Mouse (Mus musculus) olfactory bulb, adult 2 months (tissue): ENCODE results near the gene Tcf7.

Experiments used
- CTCF ChIP-seq: fragments of 200-500 bp; IDR thresholded peaks from 2 replicates; pipeline ENCODE4 v1.5.1; 2012; ENCODE audit warnings: low read depth, mild to moderate bottlenecking, low read length, moderate library complexity; ENCODE audit not compliant: insufficient read depth
- POLR2A ChIP-seq: fragments of 200-500 bp; IDR thresholded peaks from 2 replicates; pipeline ENCODE4 v1.6.1; 2012; ENCODE audit warnings: mild to moderate bottlenecking, low read depth, low read length, moderate library complexity; ENCODE audit not compliant: insufficient read depth

DNA sequence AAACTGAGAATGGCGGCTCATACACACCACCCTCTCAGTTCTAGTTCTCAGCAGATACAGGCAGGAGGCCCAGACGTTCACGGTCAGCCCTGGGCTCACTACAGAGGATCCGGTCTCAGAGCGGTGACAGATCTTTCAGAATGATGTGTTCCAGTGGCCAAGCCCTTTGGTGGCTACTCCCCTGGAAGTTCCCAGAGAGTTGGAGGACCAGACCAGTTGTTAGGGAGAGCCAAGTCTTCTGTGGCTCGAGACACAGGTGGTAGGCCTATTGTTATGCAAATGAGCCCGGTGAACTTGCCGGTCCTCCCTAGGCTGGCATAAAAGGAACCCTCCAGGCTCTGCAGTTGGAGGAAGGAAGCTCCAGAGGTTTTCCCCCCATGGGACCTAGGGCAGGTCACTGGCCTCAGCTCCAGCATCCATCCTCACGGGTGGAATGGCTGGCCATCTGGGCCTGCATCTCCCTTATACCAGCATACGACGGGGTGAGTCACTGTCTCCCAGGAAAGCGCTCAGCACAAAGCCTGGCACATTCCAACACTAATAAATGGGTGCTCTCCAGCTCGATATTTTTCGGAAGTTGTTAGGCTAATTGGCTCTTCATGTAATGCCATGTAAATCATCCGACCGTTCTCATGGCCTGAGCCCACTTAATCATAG, 3.6 kb upstream of the Tcf7 start:
- TF ChIP-seq CTCF, result no peak
- no peak for TF ChIP-seq POLR2A
